Mouse (Mus musculus): ENCODE results near the gene Ddx55.

The Ddx55 gene

DNA sequence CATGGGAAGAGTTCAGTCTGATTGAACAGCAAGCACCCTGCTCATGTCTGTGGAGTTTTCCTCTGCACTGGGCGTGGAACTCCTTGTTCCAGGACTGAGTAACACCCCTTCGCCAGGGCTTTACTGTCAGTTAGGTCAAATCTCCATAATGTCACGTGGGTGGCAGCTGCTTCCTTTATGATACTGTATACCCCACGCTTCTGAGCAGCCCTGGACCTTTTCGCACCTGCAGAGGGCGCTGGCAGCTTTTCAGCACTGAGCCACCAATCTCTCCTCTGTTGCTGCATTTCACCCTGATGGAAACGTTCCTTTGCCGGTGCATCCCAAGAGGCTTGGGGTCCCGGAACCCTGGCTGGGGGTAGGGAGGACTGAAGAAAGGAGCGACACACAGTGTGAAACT is 58.3 kb downstream of the Ddx55 start:
- no peak for DNase-seq (ENCODE audit: low read depth, low spot score)

DNA sequence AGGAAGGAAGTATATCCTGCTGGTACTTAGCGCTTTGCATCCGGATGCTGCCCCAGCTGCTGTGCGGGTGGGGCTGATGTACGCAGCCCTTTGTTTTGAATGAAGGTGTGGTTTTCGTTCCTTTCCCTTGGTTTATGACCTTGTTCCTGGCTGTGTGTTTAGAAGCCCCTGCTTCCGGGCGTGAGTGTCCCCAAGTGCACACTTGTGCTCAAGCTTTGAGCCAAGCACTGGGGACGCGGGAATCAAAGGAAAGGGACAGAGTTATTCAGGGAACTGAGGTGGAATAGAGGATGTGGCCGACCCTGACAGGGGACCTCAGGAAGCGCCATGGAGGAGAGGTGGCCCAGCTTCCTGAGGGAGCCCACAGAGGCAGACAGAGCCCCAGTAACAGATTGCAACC is 62.0 kb downstream of the Ddx55 start:
- no peak for DNase-seq (ENCODE audit: low read depth, low spot score)

DNA sequence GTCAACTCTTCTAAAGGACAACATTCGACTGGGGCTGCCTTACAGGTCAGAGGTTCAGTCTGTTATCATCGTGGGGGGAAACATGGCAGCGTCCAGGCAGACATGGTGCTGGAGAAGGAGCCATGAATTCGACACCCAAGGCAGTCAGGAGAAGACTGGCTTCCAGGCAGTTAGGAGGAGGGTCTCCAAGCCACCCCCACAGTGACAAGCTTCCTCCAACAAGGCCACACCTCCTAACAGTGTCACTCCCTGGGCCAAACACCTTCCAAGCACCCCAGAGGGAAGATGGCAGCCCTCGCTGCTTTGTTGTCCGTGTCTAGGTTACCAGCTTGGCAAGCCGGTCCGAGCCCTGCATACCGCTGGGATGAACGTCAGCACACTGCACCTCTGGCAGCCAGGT is 66.0 kb downstream of the Ddx55 start:
- DNase-seq (ENCODE audit: low read depth, low spot score) = no peak
